Mouse (Mus musculus): ENCODE measurements around the gene Prss16. TPM values are rescaled to one million over a fixed set of nuclear protein-coding genes. Genes with fewer than 3 reads are reported as not detected.
"Not testable (repeated sequence)": the region's sequence is repeated elsewhere in the genome, so short reads cannot be mapped to it uniquely, and the experiment has no call there.

Gene Prss16
- total and polyA plus RNA-seq, 3 experiments, result 0.04 to 0.22 TPM; not detected in 1

- TF ChIP-seq POLR2AphosphoS5 (IDR thresholded peaks at IDR 0.05; ENCODE audit: insufficient replicate concordance, low read depth, low read length), result peak; percentile 96
- TF ChIP-seq GATA2 (IDR thresholded peaks at IDR 0.05; ENCODE audit: borderline replicate concordance, low read depth, low read length), result no peak
- no peaks in the 10 kb centered on the region for H3K27me3 ChIP-seq (ENCODE audit: insufficient read depth, low read length)
- H3K36me3 ChIP-seq (replicated peaks), result no peaks in the 10 kb centered on the region
- DNase-seq (ENCODE audit: low spot score), result no peak
- H3K9me3 ChIP-seq (replicated peaks), result no peaks in the 10 kb centered on the region
- H3K4me1 ChIP-seq (ENCODE audit: insufficient read depth, low read depth, low read length), result peaks cover 36% of the 10 kb centered on the region
- no peak for ATAC-seq (ENCODE audit: extremely low read depth, insufficient number of reproducible peaks, low FRiP score, poor library complexity, severe bottlenecking)
- peak overlapping the region; percentile 55; the same call in 1 of the 2 replicates for H3K4me3 ChIP-seq (ENCODE audit: low read depth, low read length)
Observed at GRCm38 (mm10) chr13:22036149-22036956, 26.8 kb upstream of the Prss16 start.

GRCm38 (mm10) chr13:22035267-22036148 lies 26.0 kb upstream of the Prss16 start, which contains the start of the genes Hist1h2ah and Hist1h2bk:
TSS of gene Hist1h2ah (minus strand) at chr13:22035568.
TSS of gene Hist1h2bk (plus strand) at chr13:22035870.
- not testable (repeated sequence) for H3K27me3 ChIP-seq (ENCODE audit: insufficient read depth, low read length); H3K36me3 ChIP-seq (replicated peaks); H3K9me3 ChIP-seq (replicated peaks)
- peak; percentile 87 for ATAC-seq (ENCODE audit: extremely low read depth, insufficient number of reproducible peaks, low FRiP score, poor library complexity, severe bottlenecking)
- Histone ChIP-seq H3K4me1 (ENCODE audit: insufficient read depth, low read depth, low read length) (peaks cover 41% of the 10 kb centered on the region), H3K4me3 (ENCODE audit: low read depth, low read length) (peak within 1 kb of the TSS; percentile 66; the same call in 1 of the 2 replicates)
- peak; percentile 99 for DNase-seq (ENCODE audit: low spot score)

GRCm38 (mm10) chr13:22034443-22035266 lies 25.1 kb upstream of the Prss16 start:
- peaks cover 40% of the 10 kb centered on the region for H3K4me1 ChIP-seq (ENCODE audit: insufficient read depth, low read depth, low read length)
- ATAC-seq (ENCODE audit: extremely low read depth, insufficient number of reproducible peaks, low FRiP score, poor library complexity, severe bottlenecking) (no peak), DNase-seq (ENCODE audit: low spot score) (no peak)
- no peaks in the 10 kb centered on the region for H3K36me3 ChIP-seq (replicated peaks)
- H3K9me3 ChIP-seq (replicated peaks), result no peaks in the 10 kb centered on the region
- H3K27me3 ChIP-seq (ENCODE audit: insufficient read depth, low read length), result no peaks in the 10 kb centered on the region
- TF ChIP-seq CTCF (IDR thresholded peaks at IDR 0.05; ENCODE audit: low read depth, low read length), result no peak
- TF ChIP-seq POLR2AphosphoS5 (IDR thresholded peaks at IDR 0.05; ENCODE audit: insufficient replicate concordance, low read depth, low read length), result peak; percentile 89; the same call in 1 of the 2 replicates
- TF ChIP-seq TAL1 (conservative IDR thresholded peaks at IDR 0.05; ENCODE audit: low read depth, low read length), result no peak
- TF ChIP-seq GATA1 (IDR thresholded peaks at IDR 0.05; ENCODE audit: borderline replicate concordance, low read length), result no peak
- no peak for TF ChIP-seq GATA2 (IDR thresholded peaks at IDR 0.05; ENCODE audit: borderline replicate concordance, low read depth, low read length)
- H3K4me3 ChIP-seq (ENCODE audit: low read depth, low read length), result peak overlapping the region; percentile 66; the same call in 1 of the 2 replicates

- no peaks in the 10 kb centered on the region for H3K9me3 ChIP-seq (replicated peaks)
- TF ChIP-seq POLR2AphosphoS5 (IDR thresholded peaks at IDR 0.05; ENCODE audit: insufficient replicate concordance, low read depth, low read length) (peak; percentile 93; the same call in 1 of the 2 replicates), TAL1 (conservative IDR thresholded peaks at IDR 0.05; ENCODE audit: low read depth, low read length) (no peak)
- no peak overlapping the region for H3K4me3 ChIP-seq (ENCODE audit: low read depth, low read length)
- ATAC-seq (ENCODE audit: extremely low read depth, insufficient number of reproducible peaks, low FRiP score, poor library complexity, severe bottlenecking) (no peak), DNase-seq (ENCODE audit: low spot score) (no peak)
- H3K36me3 ChIP-seq (replicated peaks), result no peaks in the 10 kb centered on the region
- peaks cover 43% of the 10 kb centered on the region for H3K4me1 ChIP-seq (ENCODE audit: insufficient read depth, low read depth, low read length)
- no peaks in the 10 kb centered on the region for H3K27me3 ChIP-seq (ENCODE audit: insufficient read depth, low read length)
Observed at GRCm38 (mm10) chr13:22033741-22034442, 24.4 kb upstream of the Prss16 start.

- H3K4me1 ChIP-seq (ENCODE audit: insufficient read depth, low read depth, low read length), result peaks cover 45% of the 10 kb centered on the region
- no peaks in the 10 kb centered on the region for H3K36me3 ChIP-seq (replicated peaks)
- 0 out of 2 replicates have a peak, but pooled peaks cover 3% of the 10 kb centered on the region for H3K27me3 ChIP-seq (ENCODE audit: insufficient read depth, low read length)
- TF ChIP-seq TAL1 (conservative IDR thresholded peaks at IDR 0.05; ENCODE audit: low read depth, low read length), result no peak
- H3K4me3 ChIP-seq (ENCODE audit: low read depth, low read length), result no peak overlapping the region
- H3K9me3 ChIP-seq (replicated peaks), result no peaks in the 10 kb centered on the region
- DNase-seq (ENCODE audit: low spot score) (no peak), ATAC-seq (ENCODE audit: extremely low read depth, insufficient number of reproducible peaks, low FRiP score, poor library complexity, severe bottlenecking) (no peak)
Observed at GRCm38 (mm10) chr13:22030493-22030892, 21.0 kb upstream of the Prss16 start.

DNA sequence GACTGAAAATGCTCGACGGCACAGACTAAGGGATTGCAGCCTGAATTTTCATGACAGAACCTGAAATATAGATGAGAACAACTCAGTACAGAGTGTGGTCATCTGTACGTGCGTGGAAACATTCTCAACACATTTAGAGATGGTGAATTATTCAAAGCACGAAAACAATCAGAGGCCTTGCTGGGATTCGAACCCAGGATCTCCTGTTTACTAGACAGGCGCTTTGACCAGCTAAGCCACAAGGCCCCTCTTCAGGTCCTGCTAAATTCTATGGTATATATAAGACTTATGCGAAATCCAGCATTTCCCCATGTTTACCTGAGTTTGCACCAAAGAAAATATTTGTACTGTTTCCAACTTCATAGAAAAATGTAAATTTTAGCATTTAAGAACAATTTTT lies 20.4 kb upstream of the Prss16 start:
- DNase-seq (ENCODE audit: low spot score) (no peak), ATAC-seq (ENCODE audit: extremely low read depth, insufficient number of reproducible peaks, low FRiP score, poor library complexity, severe bottlenecking) (no peak)
- Histone ChIP-seq H3K36me3 (replicated peaks) (no peaks in the 10 kb centered on the region), H3K9me3 (replicated peaks) (no peaks in the 10 kb centered on the region), H3K4me3 (ENCODE audit: low read depth, low read length) (no peak overlapping the region; the same call in 1 of the 2 replicates), H3K27me3 (ENCODE audit: insufficient read depth, low read length) (0 out of 2 replicates have a peak, but pooled peaks cover 3% of the 10 kb centered on the region), H3K4me1 (ENCODE audit: insufficient read depth, low read depth, low read length) (peaks cover 44% of the 10 kb centered on the region)
- TF ChIP-seq CTCF (IDR thresholded peaks at IDR 0.05; ENCODE audit: low read depth, low read length), result no peak
- TF ChIP-seq GATA1 (IDR thresholded peaks at IDR 0.05; ENCODE audit: borderline replicate concordance, low read length), result no peak
- no peak for TF ChIP-seq POLR2AphosphoS5 (IDR thresholded peaks at IDR 0.05; ENCODE audit: insufficient replicate concordance, low read depth, low read length)
- TF ChIP-seq GATA2 (IDR thresholded peaks at IDR 0.05; ENCODE audit: borderline replicate concordance, low read depth, low read length), result no peak
- TF ChIP-seq TAL1 (conservative IDR thresholded peaks at IDR 0.05; ENCODE audit: low read depth, low read length), result no peak

Measured in G1E (cell line).